Mouse (Mus musculus) lung, postnatal 0 days (tissue): ENCODE measurements around the gene Afdn.

Experiments used
- CTCF ChIP-seq: IDR thresholded peaks from 2 replicates; pipeline ENCODE4 v1.5.1; 2016; ENCODE audit warnings: antibody characterized with exemption, mild to moderate bottlenecking
- EP300 ChIP-seq: IDR thresholded peaks from 2 replicates; pipeline ENCODE4 v1.6.1; 2016; ENCODE audit warnings: antibody characterized with exemption, mild to moderate bottlenecking, control low read depth

GRCm38 (mm10) chr17:13735057-13735456 lies 25.3 kb upstream of the Afdn start:
- TF ChIP-seq CTCF (no peak), EP300 (peak; percentile 93)
